Mouse (Mus musculus) layer of hippocampus, postnatal 14 days (tissue): ENCODE data around the gene Fbxo45. TPM values are rescaled to one million over a fixed set of nuclear protein-coding genes. Genes with fewer than 3 reads are reported as not detected.
"Not testable (repeated sequence)": the region's sequence is repeated elsewhere in the genome, so short reads cannot be mapped to it uniquely, and the experiment has no call there.

Experiments used
- DNase-seq, 2 experiments: peaks; one replicate each; pipeline ENCODE4 v3.0.0; 2021 to 2022; ENCODE audit warnings: low spot score in 2 of 2, mixed read lengths in 1 of 2
- long read RNA-seq, 2 experiments: library from polyadenylated mRNA; stranded (forward); transcript quantifications; one replicate each; pipeline ENCODE4 v2.0.0; 2021
- total RNA-seq, 2 experiments: library from RNA; stranded (reverse); gene quantifications; 2 replicates each; pipeline ENCODE4 v1.2.3; 2021

Gene Fbxo45
- 10 to 100 TPM; 42.8 to 43.1 TPM for total RNA-seq
- long read RNA-seq, experiment 1, full-length matches to known transcripts = 83 of 87 reads
- long read RNA-seq, experiment 1, partial matches to known transcripts = 2 of 87 reads
- long read RNA-seq, experiment 1, other reads (novel, unspliced or antisense) = 2 of 87 reads
- long read RNA-seq, experiment 2, full-length matches to known transcripts = 87 of 98 reads
- long read RNA-seq, experiment 2, partial matches to known transcripts = 11 of 98 reads
- long read RNA-seq, experiment 2, other reads (novel, unspliced or antisense) = 0 of 98 reads

DNA sequence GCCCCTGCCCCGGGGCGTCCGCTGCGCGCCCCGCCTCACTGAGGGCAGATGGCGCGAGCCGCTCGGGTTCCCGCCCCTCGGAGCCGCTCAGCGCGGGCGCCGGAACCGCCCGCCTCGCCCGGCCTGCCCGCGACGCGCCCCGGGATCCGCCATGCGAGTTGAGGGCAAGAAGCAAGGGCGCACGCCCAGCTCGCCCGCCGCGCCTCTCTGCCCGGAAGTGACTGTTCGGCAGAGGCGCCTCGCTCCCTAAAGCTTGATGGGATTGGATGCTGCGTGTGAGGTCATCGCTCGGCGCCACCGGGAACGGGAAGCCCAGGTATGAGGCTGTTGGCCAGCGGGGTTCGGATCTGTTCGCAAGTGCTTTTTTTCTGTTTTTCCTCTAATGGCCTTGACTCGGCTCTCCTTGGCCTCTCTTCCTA is at the start of gene Fbxo45, which contains the start of gene Wdr53:
Gene Fbxo45, minus strand, starts transcription at position 207 of the 419 bp plus-strand sequence.
Gene Wdr53, plus strand, starts transcription at position 276 of the 419 bp plus-strand sequence.
- peak; percentile 96 to 98 for DNase-seq

DNA sequence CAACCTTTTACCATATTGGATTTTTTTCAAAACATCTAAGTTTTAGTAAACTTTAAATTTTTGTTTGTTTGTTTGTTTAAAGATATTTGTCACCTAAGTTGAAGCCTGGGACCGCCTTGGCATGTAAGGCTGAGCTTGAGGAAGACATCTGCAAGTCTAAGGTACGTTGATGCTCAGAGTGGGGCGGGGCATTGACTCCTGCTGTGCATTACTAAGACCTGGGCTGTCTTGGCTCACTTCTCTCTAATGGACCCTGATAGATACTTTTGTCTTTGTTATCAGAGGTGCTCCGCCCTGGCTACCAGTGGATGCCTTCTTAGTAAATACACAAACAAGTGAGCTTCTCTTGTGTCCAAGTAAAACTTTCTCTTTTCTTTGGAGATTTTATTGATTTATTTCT is 44.9 kb upstream of the Fbxo45 start:
- DNase-seq = no peak

DNA sequence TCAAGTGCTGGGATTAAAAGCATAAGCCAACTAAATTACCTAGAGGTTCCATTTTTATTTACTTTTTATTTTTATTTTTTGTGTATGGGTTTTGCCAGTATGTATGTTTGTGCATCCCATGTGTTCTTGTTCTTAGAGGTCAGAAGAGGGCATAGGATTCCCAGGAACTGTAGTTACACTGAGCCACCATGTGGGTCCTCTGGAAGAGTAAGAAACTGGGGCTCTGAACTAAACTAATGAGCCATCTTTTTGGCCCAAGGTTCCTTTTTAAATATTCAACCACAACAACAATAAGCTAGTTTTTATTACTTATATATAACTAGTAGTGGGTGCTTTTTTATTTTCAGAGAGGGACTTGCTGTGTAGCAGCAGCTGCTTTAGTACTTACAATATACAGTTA is 35.6 kb upstream of the Fbxo45 start:
- no peak for DNase-seq

GRCm38 (mm10) chr16:32280211-32280610 is 33.3 kb upstream of the Fbxo45 start:
- DNase-seq = no peak

GRCm38 (mm10) chr16:32278396-32278795 is 31.4 kb upstream of the Fbxo45 start:
- no peak for DNase-seq

DNA sequence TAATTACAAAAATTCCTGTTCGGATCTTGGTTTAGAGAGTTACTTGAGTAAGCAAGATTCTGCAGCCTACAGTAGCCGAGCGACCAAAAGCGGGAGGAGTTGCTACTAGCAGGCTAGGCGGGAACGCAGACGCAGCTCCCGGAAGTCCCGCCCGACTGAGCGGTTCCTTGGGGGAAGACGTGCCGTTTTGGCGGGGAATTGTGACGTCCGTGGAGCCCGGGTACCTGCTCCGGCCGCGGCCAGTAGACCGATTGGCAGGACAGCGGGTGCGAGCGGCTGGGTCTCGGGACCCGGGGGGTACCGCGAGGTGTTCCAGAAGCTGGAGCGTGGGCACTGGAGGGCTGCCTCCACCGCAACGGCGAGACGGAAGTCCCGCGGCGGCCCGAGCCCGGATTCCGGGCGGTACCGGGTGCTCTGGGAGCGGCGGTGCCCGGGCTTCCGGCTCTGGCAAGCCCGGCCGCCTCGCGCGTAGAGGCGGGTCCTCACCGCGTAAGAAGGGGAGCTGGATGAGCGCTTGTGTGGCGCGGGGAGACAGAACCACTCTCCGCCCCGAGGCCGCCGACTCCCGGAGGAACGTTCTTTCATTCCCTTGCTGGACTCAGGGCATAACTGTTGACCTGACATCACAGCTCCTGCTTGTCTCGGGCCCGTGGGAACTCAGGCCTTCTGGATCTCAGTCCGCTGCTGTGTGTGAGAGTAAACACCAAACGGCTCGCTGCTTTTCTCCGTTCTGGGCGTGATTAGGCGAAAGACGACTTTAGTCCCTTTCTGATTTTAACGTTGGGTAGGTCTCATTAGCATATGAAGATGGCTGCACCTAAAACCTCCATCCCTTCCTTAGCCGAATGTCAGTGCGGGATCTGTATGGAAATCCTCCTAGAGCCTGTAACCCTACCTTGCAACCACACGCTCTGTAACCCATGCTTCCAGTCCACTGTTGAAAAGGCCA is 30.6 kb upstream of the Fbxo45 start, which contains the start of gene Rnf168:
Gene Rnf168, plus strand, starts transcription at position 152 of the 949 bp plus-strand sequence.
- DNase-seq = peak; percentile 87 to 92

GRCm38 (mm10) chr16:32275830-32276229 is 28.9 kb upstream of the Fbxo45 start:
- no peak for DNase-seq

GRCm38 (mm10) chr16:32275041-32275440 is 28.1 kb upstream of the Fbxo45 start:
- DNase-seq = no peak

- no peak for DNase-seq
Observed at GRCm38 (mm10) chr16:32273338-32273737, 26.4 kb upstream of the Fbxo45 start.

DNA sequence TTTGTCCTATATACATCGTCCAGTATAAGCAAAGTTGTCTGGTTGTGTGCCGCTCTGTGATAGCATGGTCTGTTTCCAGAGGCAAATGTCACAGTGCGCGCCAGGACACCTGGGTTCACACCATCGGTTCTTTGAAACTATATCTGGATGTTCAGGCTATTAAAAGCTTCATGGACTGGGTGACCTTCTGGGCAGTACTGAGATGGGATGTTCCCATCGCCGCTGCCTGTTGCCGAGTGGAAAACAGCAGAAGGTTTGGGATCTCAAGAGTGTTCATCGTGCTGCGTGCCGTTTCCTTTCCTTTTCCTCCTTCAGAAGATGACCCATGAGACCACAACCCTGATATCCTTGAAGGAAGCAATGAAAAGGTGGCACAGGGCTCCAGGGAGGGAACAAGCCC is 24.3 kb upstream of the Fbxo45 start, which contains the start of gene Smco1:
Gene Smco1, plus strand, starts transcription at position 178 of the 400 bp plus-strand sequence.
- DNase-seq = no peak

- not testable (repeated sequence) for DNase-seq
Observed at GRCm38 (mm10) chr16:32264225-32264624, 17.3 kb upstream of the Fbxo45 start.

GRCm38 (mm10) chr16:32246351-32246791 is 587 bp downstream of the Fbxo45 start:
- peak; percentile 24 to 51 for DNase-seq

GRCm38 (mm10) chr16:32243901-32244300 is 3.1 kb downstream of the Fbxo45 start:
- no peak for DNase-seq

DNA sequence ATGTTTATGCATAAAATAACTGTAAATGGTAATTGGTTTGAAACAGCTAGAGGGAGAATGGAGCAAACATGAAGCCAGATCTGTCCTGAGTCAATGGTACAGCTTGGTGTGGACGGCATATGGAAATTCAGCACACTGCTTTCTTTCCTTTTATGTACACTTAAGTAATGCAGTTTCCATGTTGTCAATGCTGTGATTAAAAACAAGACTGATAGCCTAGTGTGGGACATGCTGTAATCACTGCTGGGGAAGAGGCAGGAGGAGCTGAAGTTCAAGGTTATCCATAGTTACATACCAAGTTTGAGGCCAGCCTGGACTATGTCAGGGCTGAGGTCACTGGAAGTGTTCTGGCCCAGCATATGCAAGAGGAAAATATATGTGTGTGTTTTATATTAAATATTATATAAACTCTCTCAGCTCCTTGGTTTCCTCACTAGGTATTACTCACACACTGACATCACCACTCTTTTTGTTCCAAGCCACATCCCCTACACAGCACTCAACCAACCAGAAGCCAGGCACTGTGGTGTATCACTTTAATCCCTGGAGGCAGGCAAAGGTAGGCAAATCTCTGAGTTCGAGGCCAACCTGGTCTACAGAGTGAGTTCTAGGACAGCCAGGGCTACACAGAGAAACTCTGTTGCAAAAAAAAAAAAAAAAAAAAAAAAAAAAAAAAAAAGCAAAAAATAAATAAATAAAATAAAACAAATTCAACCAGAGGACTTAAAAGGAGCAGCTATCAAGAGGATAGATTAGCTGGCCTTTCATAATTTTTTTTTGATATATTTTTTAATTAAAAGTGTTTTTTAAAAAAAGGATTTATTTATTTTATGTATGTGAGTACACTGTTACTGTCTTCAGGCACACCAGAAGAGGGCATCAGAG is 7.3 kb downstream of the Fbxo45 start:
- no peak for DNase-seq

DNA sequence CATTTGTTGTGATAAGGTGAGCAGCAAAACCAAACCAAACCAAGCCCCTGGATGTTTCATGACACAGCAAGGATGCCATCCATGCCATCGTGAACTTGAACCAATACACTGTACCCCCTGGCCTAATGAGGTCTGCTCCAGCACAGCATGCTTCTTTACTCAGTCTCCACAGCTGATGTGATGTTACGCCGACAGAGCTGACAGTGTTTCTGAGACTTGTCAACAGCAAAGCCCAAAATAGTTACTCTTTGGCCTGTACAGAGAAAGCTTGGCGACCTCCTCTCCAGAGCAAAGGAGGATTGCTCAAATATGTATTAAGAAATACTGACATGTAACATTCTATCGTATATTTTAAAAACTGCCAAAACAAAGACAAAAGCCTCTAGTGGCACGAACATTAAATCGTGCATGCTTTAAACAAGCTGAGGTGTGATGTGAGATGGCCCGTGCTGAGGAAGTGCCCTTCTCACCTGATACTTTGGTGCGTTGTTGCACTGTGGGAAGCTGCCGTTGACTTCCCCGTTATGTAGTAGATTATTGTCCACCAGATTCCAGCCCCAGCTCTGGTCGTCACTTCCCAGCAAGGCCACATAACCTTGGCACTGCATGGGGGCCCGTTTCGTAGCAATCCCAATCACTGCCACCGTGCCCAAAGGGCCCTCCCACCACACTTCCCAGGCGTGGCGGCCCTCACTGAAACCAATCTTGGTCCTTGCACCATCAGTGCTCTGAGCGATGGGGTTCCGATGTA is 8.9 kb downstream of the Fbxo45 start:
- no peak for DNase-seq

DNA sequence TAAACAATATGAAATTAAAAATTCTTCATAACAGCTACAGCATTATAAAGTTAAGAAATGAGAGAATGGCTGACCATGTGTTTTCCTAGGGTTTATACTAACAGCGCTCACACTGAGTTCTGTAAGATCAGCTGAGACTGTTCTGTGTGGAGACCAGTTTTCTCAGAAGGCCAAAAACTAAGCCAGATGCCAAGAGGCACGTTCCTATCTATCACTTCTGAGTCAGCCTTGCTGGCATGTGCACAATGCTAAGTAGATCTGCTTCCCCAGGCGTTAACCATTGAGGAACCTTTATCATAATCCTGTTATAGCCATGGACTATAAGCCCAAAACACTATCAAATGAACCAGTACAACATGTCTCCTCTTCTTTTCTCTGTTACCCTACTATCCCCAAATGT is 14.9 kb downstream of the Fbxo45 start:
- DNase-seq = not testable (repeated sequence)

- DNase-seq = no peak
Observed at GRCm38 (mm10) chr16:32222399-32222798, 24.6 kb downstream of the Fbxo45 start.

GRCm38 (mm10) chr16:32221803-32222202 is 25.2 kb downstream of the Fbxo45 start:
- no peak for DNase-seq

DNA sequence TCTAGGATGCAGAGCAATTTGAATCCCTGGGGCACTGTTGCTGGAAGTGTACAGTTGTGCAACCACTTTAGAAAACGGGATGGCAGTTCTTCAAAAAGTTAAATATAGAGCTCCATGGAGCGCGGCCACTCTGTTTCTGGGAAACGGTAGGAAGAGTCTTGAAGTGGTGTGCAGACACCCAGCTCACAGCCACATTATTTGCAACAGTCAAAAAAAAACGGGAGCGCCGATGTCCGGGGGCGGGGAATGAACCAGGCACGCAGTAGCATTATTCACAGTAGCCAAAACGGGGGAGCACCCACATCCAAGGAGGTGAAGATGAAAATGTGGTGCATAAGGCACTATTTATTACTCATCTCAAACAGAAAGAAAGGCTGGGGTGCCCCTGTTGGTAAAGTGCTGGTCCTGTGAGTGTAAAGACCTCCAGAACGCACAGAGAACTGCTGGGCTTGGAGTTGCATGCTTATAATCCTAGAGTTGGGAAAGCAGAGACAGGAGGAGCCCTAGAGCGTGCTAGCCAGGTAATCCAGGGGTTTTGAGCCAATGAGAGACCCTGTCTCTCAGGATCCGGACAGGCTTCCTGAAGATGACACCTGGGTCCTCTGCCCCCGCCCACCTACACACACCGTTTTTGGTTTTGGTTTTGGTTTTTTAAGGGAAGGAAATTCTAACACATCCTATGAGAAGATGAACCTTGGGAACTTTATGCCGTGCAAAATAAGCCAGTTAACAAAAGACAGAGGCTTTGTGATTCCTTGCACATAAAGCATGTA is 32.0 kb downstream of the Fbxo45 start:
- DNase-seq = no peak
